Mouse (Mus musculus) hindbrain, embryonic 13.5 days (tissue): ENCODE measurements around the gene Itgb4. TPM values are rescaled to one million over a fixed set of nuclear protein-coding genes. Genes with fewer than 3 reads are reported as not detected.

Experiments used
- ATAC-seq: fragments of 200-750 bp; cut with Nextera tagmentation; 2 replicates; pipeline ENCODE4 v1.8.0; 2017; ENCODE audit warnings: moderate TSS enrichment; ENCODE audit not compliant: low FRiP score
- H3K27ac ChIP-seq: fragments of 300-500 bp; sonication (generic); 2 replicates; pipeline ENCODE4 v1.5.1; 2015; ENCODE audit warnings: inconsistent platforms, mild to moderate bottlenecking, moderate library complexity
- H3K27me3 ChIP-seq: fragments of 300-500 bp; sonication (generic); 2 replicates; pipeline ENCODE4 v1.6.1; 2015; ENCODE audit warnings: mild to moderate bottlenecking, inconsistent platforms
- H3K36me3 ChIP-seq: fragments of 300-500 bp; sonication (generic); 2 replicates; pipeline ENCODE4 v1.6.1; 2015; ENCODE audit warnings: mild to moderate bottlenecking, inconsistent platforms
- H3K4me1 ChIP-seq: fragments of 300-500 bp; sonication (generic); replicated peaks from 2 replicates; pipeline ENCODE4 v1.6.1; 2015; ENCODE audit warnings: inconsistent platforms
- H3K4me2 ChIP-seq: fragments of 300-500 bp; sonication (generic); 2 replicates; pipeline ENCODE4 v1.6.1; 2015; ENCODE audit warnings: inconsistent platforms, mild to moderate bottlenecking, moderate library complexity
- H3K4me3 ChIP-seq: fragments of 300-500 bp; sonication (generic); 2 replicates; pipeline ENCODE4 v1.5.1; 2015; ENCODE audit warnings: mild to moderate bottlenecking, inconsistent platforms
- H3K9ac ChIP-seq: fragments of 300-500 bp; sonication (generic); 2 replicates; pipeline ENCODE4 v1.6.1; 2015; ENCODE audit warnings: mild to moderate bottlenecking, inconsistent platforms
- H3K9me3 ChIP-seq: fragments of 300-500 bp; sonication (generic); 2 replicates; pipeline ENCODE4 v1.6.1; 2016; ENCODE audit warnings: inconsistent platforms
- WGBS: fragments of 180-500 bp; shearing (Covaris S2); methylation state at CpG from one replicate; pipeline ENCODE4 v1.1.7; 2015; 5-methylcytosine and 5-hydroxymethylcytosine counted together
- polyA plus RNA-seq: library from polyadenylated mRNA; unstranded; fragments of >200 nt; fragmentation: Nextera tagmentation; extraction: Ambion mirVana; gene quantifications from 2 replicates; pipeline ENCODE4 v1.2.1, GENCODE M21; 2015

Gene Itgb4
- polyA plus RNA-seq, 1 experiment from 2014 or later, result 1.3 TPM

DNA sequence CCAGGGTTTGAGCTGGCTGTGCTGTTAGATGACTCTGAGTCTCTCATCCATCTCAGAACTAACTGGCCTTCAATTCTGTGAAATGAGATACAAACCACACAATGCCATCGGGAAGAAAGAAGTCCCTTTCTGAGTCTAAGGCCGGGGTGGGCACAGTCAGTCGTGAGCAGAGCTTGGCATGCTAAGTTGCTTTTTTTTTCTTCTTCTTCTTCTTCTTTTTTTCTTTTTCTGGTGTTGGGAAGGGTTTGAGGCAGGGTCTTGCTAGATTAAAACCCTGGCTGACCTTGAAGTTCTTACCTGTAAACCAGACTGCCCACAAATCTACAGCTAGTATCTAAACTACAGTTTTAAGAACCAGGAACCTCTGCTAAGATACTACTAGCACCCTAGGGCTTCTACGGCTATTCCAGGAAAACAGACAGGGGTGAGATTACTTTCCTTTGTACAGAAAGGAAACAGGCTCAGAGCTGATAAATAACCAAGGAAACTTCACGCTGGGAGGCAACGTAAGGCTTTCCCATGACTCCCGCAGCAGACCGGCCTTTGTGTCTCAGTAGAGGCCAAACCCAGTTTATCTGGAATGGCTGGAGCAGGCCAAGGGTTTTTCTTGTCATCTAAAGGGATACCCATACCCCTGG lies 29.8 kb downstream of the Itgb4 start:
- ATAC-seq, result no peak
- Histone ChIP-seq H3K4me1 (peaks cover 35% of the 10 kb centered on the region), H3K9me3 (no peaks in the 10 kb centered on the region), H3K27ac (peak overlapping the region; percentile 44; the same call in 1 of the 2 replicates), H3K9ac (peak overlapping the region; percentile 66), H3K4me3 (peak overlapping the region; percentile 34), H3K4me2 (peak overlapping the region; percentile 59), H3K36me3 (0 out of 2 replicates have a peak, but pooled peaks cover 3% of the 10 kb centered on the region), H3K27me3 (peaks cover 18% of the 10 kb centered on the region)
- WGBS, result 37% methylated on average over 8 of the region's 8 CpGs

GRCm38 (mm10) chr11:116004840-116005700 lies 30.6 kb downstream of the Itgb4 start:
- 5% methylated on average over 54 of the region's 54 CpGs for whole genome bisulfite sequencing
- H3K36me3 ChIP-seq, result 0 out of 2 replicates have a peak, but pooled peaks cover 3% of the 10 kb centered on the region
- peak overlapping the region; percentile 59 for H3K4me2 ChIP-seq
- peak overlapping the region; percentile 66 for H3K9ac ChIP-seq
- H3K4me1 ChIP-seq, result peaks cover 35% of the 10 kb centered on the region
- no peaks in the 10 kb centered on the region for H3K9me3 ChIP-seq
- H3K4me3 ChIP-seq, result peak overlapping the region; percentile 34
- H3K27me3 ChIP-seq, result peaks cover 14% of the 10 kb centered on the region
- ATAC-seq, result peak; percentile 57
- peak overlapping the region; percentile 44; the same call in 1 of the 2 replicates for H3K27ac ChIP-seq

DNA sequence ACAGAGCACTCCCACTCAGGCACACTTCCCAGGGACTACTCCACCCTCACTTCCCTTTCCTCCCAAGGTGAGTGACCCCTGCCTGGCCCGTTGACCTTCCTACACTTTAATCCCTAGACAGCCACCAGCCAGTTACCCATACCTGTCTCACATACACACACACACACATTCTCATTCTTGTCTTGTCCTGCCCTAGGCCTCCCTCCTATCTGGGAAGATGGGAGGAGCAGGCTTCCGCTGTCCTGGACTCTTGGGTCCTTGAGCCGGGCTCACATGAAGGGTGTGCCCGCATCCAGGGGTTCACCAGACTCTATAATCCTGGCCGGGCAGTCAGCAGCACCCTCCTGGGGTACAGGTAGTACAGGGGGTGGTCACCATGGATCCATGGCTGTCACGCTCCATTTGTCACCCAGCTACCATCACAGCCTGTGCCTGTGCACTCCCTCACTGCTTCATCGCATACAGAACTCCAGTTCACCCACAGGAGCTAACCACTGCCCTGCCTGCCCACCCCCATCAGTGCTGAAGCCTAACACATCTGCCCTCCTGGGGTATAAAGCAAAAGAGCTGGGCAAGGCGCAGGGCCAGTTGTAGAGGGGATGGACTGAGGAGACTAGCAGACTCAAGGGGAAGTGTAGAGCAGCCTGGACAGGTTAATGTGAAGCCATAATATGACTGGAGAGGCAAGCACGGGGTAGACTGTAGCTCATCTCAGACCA lies 31.4 kb downstream of the Itgb4 start:
- H3K4me2 ChIP-seq, result 0 out of 2 replicates have a peak overlapping the region, but pooled peaks have one; percentile 59
- WGBS, result 72% methylated on average over 9 of the region's 9 CpGs
- no peaks in the 10 kb centered on the region for H3K9me3 ChIP-seq
- ATAC-seq, result no peak
- no peak overlapping the region for H3K27ac ChIP-seq
- peaks cover 9% of the 10 kb centered on the region for H3K27me3 ChIP-seq
- H3K9ac ChIP-seq, result no peak overlapping the region
- H3K36me3 ChIP-seq, result 0 out of 2 replicates have a peak, but pooled peaks cover 3% of the 10 kb centered on the region
- 0 out of 2 replicates have a peak overlapping the region, but pooled peaks have one; percentile 34 for H3K4me3 ChIP-seq
- H3K4me1 ChIP-seq, result peaks cover 32% of the 10 kb centered on the region

- no peak overlapping the region for H3K4me2 ChIP-seq
- H3K4me1 ChIP-seq, result peaks cover 43% of the 10 kb centered on the region
- no peak for ATAC-seq
- H3K9ac ChIP-seq, result no peak overlapping the region
- 88% methylated on average over 28 of the region's 28 CpGs for WGBS
- 0 out of 2 replicates have a peak, but pooled peaks cover 3% of the 10 kb centered on the region for H3K36me3 ChIP-seq
- peaks cover 9% of the 10 kb centered on the region for H3K27me3 ChIP-seq
- H3K9me3 ChIP-seq, result no peaks in the 10 kb centered on the region
- no peak overlapping the region for H3K27ac ChIP-seq
- no peak overlapping the region for H3K4me3 ChIP-seq
Measured at GRCm38 (mm10) chr11:116007095-116007850, 32.8 kb downstream of the Itgb4 start.

GRCm38 (mm10) chr11:116008411-116008810 lies 33.9 kb downstream of the Itgb4 start:
- H3K4me2 ChIP-seq, result no peak overlapping the region
- whole genome bisulfite sequencing, result 91% methylated on average over 11 of the region's 11 CpGs
- H3K9me3 ChIP-seq, result no peaks in the 10 kb centered on the region
- H3K27me3 ChIP-seq, result peaks cover 16% of the 10 kb centered on the region
- peaks cover 51% of the 10 kb centered on the region for H3K4me1 ChIP-seq
- no peak overlapping the region; the same call in 1 of the 2 replicates for H3K9ac ChIP-seq
- no peak for ATAC-seq
- H3K4me3 ChIP-seq, result no peak overlapping the region
- 0 out of 2 replicates have a peak, but pooled peaks cover 3% of the 10 kb centered on the region for H3K36me3 ChIP-seq
- H3K27ac ChIP-seq, result no peak overlapping the region

GRCm38 (mm10) chr11:116008832-116009375 lies 34.4 kb downstream of the Itgb4 start:
- WGBS, result 86% methylated on average over 13 of the region's 13 CpGs

DNA sequence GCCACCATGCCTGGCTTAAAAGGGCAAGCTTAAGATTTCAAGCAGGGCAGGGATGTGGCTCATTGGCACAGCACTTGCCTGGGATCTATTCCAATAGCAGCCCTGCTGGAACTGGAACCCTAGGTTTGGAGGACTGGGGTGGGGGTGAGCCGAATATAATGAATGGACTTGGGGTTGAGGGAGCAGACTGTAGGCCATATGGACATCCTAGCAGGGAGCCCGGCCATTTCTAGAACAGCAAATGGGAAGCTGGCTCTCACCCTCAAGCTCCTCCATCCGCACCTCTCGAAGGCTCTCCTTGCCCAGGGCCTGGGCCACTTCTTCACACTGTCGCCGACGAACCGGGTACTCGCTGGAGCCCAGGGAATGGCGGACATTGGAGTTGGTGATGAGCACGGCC lies 35.2 kb downstream of the Itgb4 start:
- Histone ChIP-seq H3K4me3 (no peak overlapping the region), H3K36me3 (0 out of 2 replicates have a peak, but pooled peaks cover 3% of the 10 kb centered on the region), H3K27ac (0 out of 2 replicates have a peak overlapping the region, but pooled peaks have one; percentile 8), H3K9ac (no peak overlapping the region), H3K9me3 (no peaks in the 10 kb centered on the region), H3K4me2 (no peak overlapping the region), H3K4me1 (peaks cover 44% of the 10 kb centered on the region), H3K27me3 (peaks cover 16% of the 10 kb centered on the region)
- ATAC-seq, result no peak
- WGBS, result 87% methylated on average over 11 of the region's 11 CpGs

More at GRCm38 (mm10) chr11:116008832-116009375, 34.4 kb downstream of the Itgb4 start:
- no peak overlapping the region for H3K9ac ChIP-seq
- no peak for ATAC-seq
- H3K9me3 ChIP-seq, result no peaks in the 10 kb centered on the region
- H3K27me3 ChIP-seq, result peaks cover 16% of the 10 kb centered on the region
- no peak overlapping the region for H3K4me3 ChIP-seq
- peaks cover 50% of the 10 kb centered on the region for H3K4me1 ChIP-seq
- H3K36me3 ChIP-seq, result 0 out of 2 replicates have a peak, but pooled peaks cover 3% of the 10 kb centered on the region
- 0 out of 2 replicates have a peak overlapping the region, but pooled peaks have one; percentile 8 for H3K27ac ChIP-seq
- no peak overlapping the region for H3K4me2 ChIP-seq

- Histone ChIP-seq H3K9ac (no peak overlapping the region), H3K4me3 (no peak overlapping the region), H3K27me3 (peaks cover 15% of the 10 kb centered on the region), H3K4me2 (no peak overlapping the region), H3K36me3 (0 out of 2 replicates have a peak, but pooled peaks cover 3% of the 10 kb centered on the region), H3K9me3 (no peaks in the 10 kb centered on the region), H3K4me1 (peaks cover 41% of the 10 kb centered on the region), H3K27ac (no peak overlapping the region)
- no peak for ATAC-seq
- WGBS, result 91% methylated on average over 8 of the region's 8 CpGs
Measured at GRCm38 (mm10) chr11:116010146-116010545, 35.6 kb downstream of the Itgb4 start.

DNA sequence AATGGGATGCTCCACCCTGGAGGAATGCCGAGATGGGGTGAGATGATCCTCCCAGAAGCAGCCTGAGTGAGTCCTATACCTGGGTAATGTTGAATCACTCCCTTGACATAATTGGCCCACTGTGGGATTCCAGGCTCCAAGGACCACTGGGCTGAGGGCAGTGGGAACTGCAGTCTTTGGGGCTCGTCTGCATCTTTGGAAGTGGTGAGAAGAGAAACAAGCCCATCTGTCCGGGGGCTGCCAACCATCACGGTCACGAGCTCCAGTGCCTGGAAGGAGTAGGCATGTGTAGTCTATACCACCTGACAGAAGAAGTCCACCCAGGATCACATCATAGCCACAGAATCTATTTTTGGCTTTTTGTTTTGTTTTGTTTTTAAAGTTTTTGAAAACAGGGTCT lies 36.4 kb downstream of the Itgb4 start:
- no peak for ATAC-seq
- no peak overlapping the region for H3K27ac ChIP-seq
- 86% methylated on average over 5 of the region's 5 CpGs for WGBS
- H3K36me3 ChIP-seq, result 0 out of 2 replicates have a peak, but pooled peaks cover 3% of the 10 kb centered on the region
- H3K4me3 ChIP-seq, result no peak overlapping the region
- H3K27me3 ChIP-seq, result 0 out of 2 replicates have a peak, but pooled peaks cover 8% of the 10 kb centered on the region
- no peak overlapping the region for H3K9ac ChIP-seq
- no peaks in the 10 kb centered on the region for H3K9me3 ChIP-seq
- H3K4me1 ChIP-seq, result peaks cover 33% of the 10 kb centered on the region
- H3K4me2 ChIP-seq, result no peak overlapping the region

GRCm38 (mm10) chr11:116011529-116012261 lies 37.2 kb downstream of the Itgb4 start:
- no peak overlapping the region for H3K27ac ChIP-seq

More at GRCm38 (mm10) chr11:116011529-116012261, 37.2 kb downstream of the Itgb4 start:
- Histone ChIP-seq H3K9ac (peak overlapping the region; percentile 80), H3K9me3 (no peaks in the 10 kb centered on the region), H3K36me3 (0 out of 2 replicates have a peak, but pooled peaks cover 3% of the 10 kb centered on the region), H3K4me3 (peak overlapping the region; percentile 61), H3K27me3 (0 out of 2 replicates have a peak, but pooled peaks cover 7% of the 10 kb centered on the region), H3K4me1 (peaks cover 31% of the 10 kb centered on the region), H3K4me2 (peak overlapping the region; percentile 84)
- ATAC-seq, result no peak
- 23% methylated on average over 14 of the region's 14 CpGs for WGBS
